Mouse (Mus musculus) neural tube, embryonic 11.5 days (tissue): ENCODE measurements around the gene Zwint. TPM values are rescaled to one million over a fixed set of nuclear protein-coding genes. Genes with fewer than 3 reads are reported as not detected.
A peak's percentile ranks its signal among the peaks of the same experiment; 100 is the strongest.

Experiments
- ATAC-seq: fragments of 200-750 bp; cut with Nextera tagmentation; 2 replicates; pipeline ENCODE4 v1.8.0; 2017; ENCODE audit warnings: moderate number of reproducible peaks, mild to moderate bottlenecking, moderate TSS enrichment, moderate library complexity; ENCODE audit not compliant: insufficient read depth, low FRiP score, low TSS enrichment
- DNase-seq: peaks from one replicate; pipeline ENCODE4 v3.0.0-alpha.2; 2015; ENCODE audit warnings: low spot score
- H3K27ac ChIP-seq: fragments of 300-500 bp; sonication (generic); 2 replicates; pipeline ENCODE4 v1.5.1; 2014; ENCODE audit warnings: low read depth, mild to moderate bottlenecking, low read length
- H3K27me3 ChIP-seq: fragments of 300-500 bp; sonication (generic); 2 replicates; pipeline ENCODE4 v1.6.1; 2014; ENCODE audit warnings: mild to moderate bottlenecking, low read length, mixed read lengths; ENCODE audit not compliant: control insufficient read depth, insufficient read depth
- H3K36me3 ChIP-seq: fragments of 300-500 bp; sonication (generic); 2 replicates; pipeline ENCODE4 v1.6.1; 2014; ENCODE audit warnings: mild to moderate bottlenecking, low read length, moderate library complexity, mixed read lengths; ENCODE audit not compliant: control insufficient read depth, insufficient read depth
- H3K4me1 ChIP-seq: fragments of 300-500 bp; sonication (generic); 2 replicates; pipeline ENCODE4 v1.6.1; 2014; ENCODE audit warnings: low read length, mixed read lengths; ENCODE audit not compliant: control insufficient read depth, insufficient read depth
- H3K4me2 ChIP-seq: fragments of 300-500 bp; sonication (generic); 2 replicates; pipeline ENCODE4 v1.6.1; 2014; ENCODE audit warnings: low read depth, mild to moderate bottlenecking, moderate library complexity
- H3K4me3 ChIP-seq: fragments of 300-500 bp; sonication (generic); 2 replicates; pipeline ENCODE4 v1.5.1; 2014; ENCODE audit warnings: low read depth, low read length
- H3K9ac ChIP-seq: fragments of 300-500 bp; sonication (generic); 2 replicates; pipeline ENCODE4 v1.6.1; 2014; ENCODE audit warnings: mild to moderate bottlenecking, low read length
- H3K9me3 ChIP-seq: fragments of 300-500 bp; sonication (generic); 2 replicates; pipeline ENCODE4 v1.6.1; 2016; ENCODE audit warnings: low read length; ENCODE audit not compliant: control insufficient read depth
- WGBS: fragments of 180-500 bp; shearing (Covaris S2); extraction: QIAGEN DNeasy Blood & Tissue Kit; methylation state at CpG from one replicate; pipeline ENCODE4 v1.1.7; 2014; 5-methylcytosine and 5-hydroxymethylcytosine counted together
- polyA plus RNA-seq: library from polyadenylated mRNA; unstranded; fragments of >200 nt; fragmentation: Nextera tagmentation; extraction: Ambion mirVana; gene quantifications from 2 replicates; pipeline ENCODE4 v1.2.1, GENCODE M21; 2014

The Zwint gene
- 422 and 426 TPM in 2 replicates for polyA plus RNA-seq

DNA sequence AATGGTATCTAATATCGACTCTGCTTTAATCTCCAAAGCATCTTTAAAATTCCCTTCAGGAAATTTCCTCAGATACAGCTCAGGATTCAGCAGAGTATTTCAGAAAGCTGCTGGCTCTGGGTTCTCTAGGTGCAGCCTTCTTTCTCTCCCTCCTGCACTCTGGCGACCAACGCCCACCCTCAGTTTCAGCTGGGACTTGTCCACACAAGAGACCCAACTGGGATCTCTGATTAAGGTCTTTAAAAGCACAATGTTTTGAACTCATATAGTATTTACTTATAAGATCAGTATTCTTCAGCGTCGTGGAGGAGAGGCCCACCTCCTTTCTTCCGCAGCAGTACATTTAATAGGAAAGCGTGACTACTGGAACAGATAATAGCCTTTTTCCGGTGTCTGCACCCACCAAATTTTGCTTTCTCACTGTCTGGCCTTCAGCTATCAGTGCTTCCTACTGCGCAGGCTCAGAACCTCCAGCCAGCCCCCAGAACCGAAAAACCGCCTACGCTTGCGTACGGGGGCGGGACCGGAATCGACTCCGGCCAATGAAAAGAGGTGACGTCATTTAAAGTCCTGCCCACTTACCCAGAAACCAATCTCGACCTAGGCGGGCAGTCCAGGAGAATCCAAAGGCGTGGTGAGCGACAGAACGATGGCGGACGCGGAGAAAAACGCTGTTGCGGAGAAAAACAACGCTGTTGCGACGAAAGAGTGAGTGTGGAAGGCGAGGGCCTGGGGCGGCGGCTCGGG, at the start of gene Zwint:
Gene Zwint, plus strand, starts transcription at position 576 of the 747 bp plus-strand sequence.
- Histone ChIP-seq H3K27ac (peak within 1 kb of the TSS; percentile 79), H3K36me3 (peaks cover 4% of the 10 kb centered on the region; the same call in 1 of the 2 replicates), H3K27me3 (no peaks in the 10 kb centered on the region), H3K4me3 (peak within 1 kb of the TSS; percentile 52), H3K9me3 (no peaks in the 10 kb centered on the region), H3K4me2 (peak within 1 kb of the TSS; percentile 52), H3K4me1 (peaks cover 7% of the 10 kb centered on the region; the same call in 1 of the 2 replicates), H3K9ac (peak within 1 kb of the TSS; percentile 64)
- DNase-seq (peak; percentile 96), ATAC-seq (peak; percentile 98)
- 2% methylated on average over 36 of the region's 36 CpGs for WGBS

- WGBS = 88% methylated on average over 5 of the region's 5 CpGs
- Histone ChIP-seq H3K4me2 (no peak overlapping the region), H3K27me3 (no peaks in the 10 kb centered on the region), H3K27ac (no peak overlapping the region), H3K9ac (no peak overlapping the region), H3K36me3 (no peaks in the 10 kb centered on the region), H3K4me3 (no peak overlapping the region), H3K4me1 (no peaks in the 10 kb centered on the region), H3K9me3 (no peaks in the 10 kb centered on the region)
- no peak for ATAC-seq
- no peak for DNase-seq
Observed at GRCm38 (mm10) chr10:72613125-72613915, 41.3 kb upstream of the Zwint start.

DNA sequence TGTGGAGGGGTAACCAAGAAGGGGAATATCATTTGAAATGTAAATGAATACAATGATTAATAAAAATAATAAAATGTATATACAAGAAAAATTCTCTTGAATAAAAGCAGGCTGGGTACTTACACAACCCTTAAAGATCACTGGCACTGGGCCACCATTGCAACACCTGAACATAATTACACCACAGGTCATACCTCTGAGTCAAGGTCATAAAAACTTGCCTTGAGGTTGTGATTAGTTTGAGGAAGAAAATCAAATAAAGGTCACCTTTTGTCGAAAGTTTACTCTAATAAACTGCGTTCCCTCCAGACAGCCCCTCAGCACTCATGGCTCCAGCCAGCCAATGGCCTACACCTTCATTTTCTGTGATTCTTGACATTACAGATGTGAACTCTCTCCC, 38.5 kb upstream of the Zwint start:
- DNase-seq (no peak), ATAC-seq (no peak)
- H3K9me3 ChIP-seq = no peaks in the 10 kb centered on the region
- WGBS = 84% methylated on average over 2 of the region's 2 CpGs
- no peak overlapping the region for H3K4me3 ChIP-seq
- H3K27me3 ChIP-seq = no peaks in the 10 kb centered on the region
- no peaks in the 10 kb centered on the region for H3K36me3 ChIP-seq
- no peak overlapping the region for H3K27ac ChIP-seq
- H3K4me1 ChIP-seq = no peaks in the 10 kb centered on the region
- no peak overlapping the region for H3K9ac ChIP-seq
- no peak overlapping the region for H3K4me2 ChIP-seq

DNA sequence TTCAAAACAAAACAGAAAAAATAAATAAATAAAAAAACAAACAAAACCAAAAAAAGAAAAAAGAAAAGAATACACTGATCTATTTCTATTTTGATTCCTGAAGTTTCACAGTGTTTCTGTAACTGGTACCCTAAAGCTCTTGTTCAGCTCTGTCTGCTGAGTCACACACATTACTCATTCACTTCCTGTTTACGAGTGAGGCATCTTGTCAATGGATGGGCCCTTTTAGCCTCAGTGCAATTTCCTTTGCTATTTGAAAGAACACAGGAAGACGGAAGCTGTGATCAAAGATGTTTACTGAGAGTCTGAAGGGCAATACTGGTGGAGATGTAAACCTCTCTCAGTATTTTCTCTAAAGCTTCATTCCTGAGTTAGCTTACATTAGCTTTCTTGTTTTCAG, 34.1 kb upstream of the Zwint start:
- WGBS = 52% methylated on average over 2 of the region's 2 CpGs
- no peak overlapping the region for H3K4me3 ChIP-seq
- H3K9ac ChIP-seq = no peak overlapping the region
- no peak overlapping the region for H3K27ac ChIP-seq
- H3K9me3 ChIP-seq = no peaks in the 10 kb centered on the region
- no peaks in the 10 kb centered on the region for H3K36me3 ChIP-seq
- ATAC-seq (no peak), DNase-seq (no peak)
- H3K4me1 ChIP-seq = no peaks in the 10 kb centered on the region
- no peaks in the 10 kb centered on the region for H3K27me3 ChIP-seq
- no peak overlapping the region for H3K4me2 ChIP-seq

DNA sequence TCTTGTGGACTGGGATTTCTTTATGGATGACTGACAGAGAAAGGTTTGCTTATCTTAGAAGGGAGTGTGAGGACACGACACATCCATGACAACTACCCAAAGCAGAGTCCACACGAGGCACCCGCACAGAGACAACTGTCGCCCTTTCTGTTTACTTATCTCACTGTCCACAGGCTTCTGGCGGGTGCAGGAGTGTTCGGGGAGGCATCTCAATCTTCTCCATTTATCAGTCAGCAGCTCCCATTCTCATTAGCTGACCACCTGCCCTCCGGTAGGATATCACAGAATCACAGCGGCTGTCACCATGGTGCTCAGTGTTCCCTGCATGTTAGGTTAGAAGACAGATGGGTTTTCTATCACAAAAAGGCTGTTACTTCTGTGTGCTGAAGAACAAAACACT, 31.1 kb upstream of the Zwint start:
- no peak overlapping the region for H3K4me3 ChIP-seq
- 71% methylated on average over 8 of the region's 8 CpGs for WGBS
- no peaks in the 10 kb centered on the region for H3K27me3 ChIP-seq
- ATAC-seq (no peak), DNase-seq (no peak)
- no peaks in the 10 kb centered on the region for H3K9me3 ChIP-seq
- no peak overlapping the region for H3K27ac ChIP-seq
- no peak overlapping the region for H3K4me2 ChIP-seq
- no peaks in the 10 kb centered on the region for H3K36me3 ChIP-seq
- no peak overlapping the region for H3K9ac ChIP-seq
- no peaks in the 10 kb centered on the region for H3K4me1 ChIP-seq

DNA sequence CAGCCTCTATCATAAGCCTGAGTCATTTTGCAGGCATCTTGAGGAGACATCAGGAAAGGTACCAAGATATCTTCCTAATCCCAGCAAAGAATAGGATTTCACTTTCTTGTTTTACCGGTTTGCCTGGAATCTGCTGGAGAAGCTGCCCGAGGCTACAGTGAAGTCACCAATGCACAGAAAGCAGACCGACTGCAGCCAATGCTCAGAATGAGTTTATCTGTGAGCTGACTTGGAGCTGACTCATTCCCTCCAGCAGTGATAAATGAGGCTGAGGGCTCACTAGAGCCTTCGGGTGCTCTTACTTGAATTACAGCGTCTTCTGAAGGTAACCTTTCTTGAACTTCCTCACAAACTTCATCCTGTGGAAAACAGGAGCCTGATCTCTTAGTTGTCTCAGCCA, 20.5 kb upstream of the Zwint start:
- no peak for DNase-seq
- no peaks in the 10 kb centered on the region for H3K9me3 ChIP-seq
- H3K36me3 ChIP-seq = no peaks in the 10 kb centered on the region
- no peaks in the 10 kb centered on the region for H3K4me1 ChIP-seq
- WGBS = 74% methylated on average over 5 of the region's 5 CpGs
- no peak overlapping the region for H3K9ac ChIP-seq
- H3K4me3 ChIP-seq = no peak overlapping the region
- ATAC-seq = no peak
- H3K27me3 ChIP-seq = no peaks in the 10 kb centered on the region
- no peak overlapping the region for H3K4me2 ChIP-seq
- no peak overlapping the region for H3K27ac ChIP-seq

GRCm38 (mm10) chr10:72650867-72651266, 3.8 kb upstream of the Zwint start:
- no peaks in the 10 kb centered on the region for H3K9me3 ChIP-seq
- H3K4me2 ChIP-seq = no peak overlapping the region
- no peaks in the 10 kb centered on the region for H3K36me3 ChIP-seq
- ATAC-seq = no peak
- no peak overlapping the region for H3K9ac ChIP-seq
- WGBS = 63% methylated on average over 6 of the region's 6 CpGs
- H3K27ac ChIP-seq = no peak overlapping the region
- no peak for DNase-seq
- H3K4me1 ChIP-seq = peaks cover 2% of the 10 kb centered on the region; the same call in 1 of the 2 replicates
- H3K27me3 ChIP-seq = no peaks in the 10 kb centered on the region
- H3K4me3 ChIP-seq = no peak overlapping the region

- 59% methylated on average over 2 of the region's 2 CpGs for WGBS
- ATAC-seq (no peak), DNase-seq (no peak)
- H3K9me3 ChIP-seq = no peaks in the 10 kb centered on the region
- H3K9ac ChIP-seq = no peak overlapping the region
- H3K36me3 ChIP-seq = peaks cover 4% of the 10 kb centered on the region; the same call in 1 of the 2 replicates
- no peak overlapping the region for H3K4me3 ChIP-seq
- H3K4me2 ChIP-seq = peak overlapping the region; percentile 41
- H3K4me1 ChIP-seq = peaks cover 7% of the 10 kb centered on the region; the same call in 1 of the 2 replicates
- H3K27me3 ChIP-seq = no peaks in the 10 kb centered on the region
- no peak overlapping the region for H3K27ac ChIP-seq
Observed at GRCm38 (mm10) chr10:72653797-72654196, 848 bp upstream of the Zwint start.
